Mouse (Mus musculus) kidney, embryonic 16.5 days (tissue): ENCODE data around the gene Zfp740. TPM values are rescaled to one million over a fixed set of nuclear protein-coding genes. Genes with fewer than 3 reads are reported as not detected.

ENCODE experiments used
- ATAC-seq: fragments of 200-750 bp; cut with Nextera tagmentation; 2 replicates; pipeline ENCODE4 v1.8.0; 2017; ENCODE audit warnings: moderate TSS enrichment; ENCODE audit not compliant: low FRiP score, low TSS enrichment
- H3K27ac ChIP-seq: fragments of 300-500 bp; sonication (generic); 2 replicates; pipeline ENCODE4 v1.5.1; 2014; ENCODE audit warnings: low read length
- H3K27me3 ChIP-seq: fragments of 300-500 bp; sonication (generic); 2 replicates; pipeline ENCODE4 v1.6.1; 2014; ENCODE audit warnings: low read length, control low read depth, mixed read lengths; ENCODE audit not compliant: insufficient read depth
- H3K36me3 ChIP-seq: fragments of 300-500 bp; sonication (generic); 2 replicates; pipeline ENCODE4 v1.6.1; 2014; ENCODE audit warnings: low read length, control low read depth, mixed read lengths; ENCODE audit not compliant: insufficient read depth
- H3K4me1 ChIP-seq: fragments of 300-500 bp; sonication (generic); 2 replicates; pipeline ENCODE4 v1.6.1; 2014; ENCODE audit warnings: low read length, control low read depth, mixed read lengths; ENCODE audit not compliant: insufficient read depth
- H3K4me2 ChIP-seq: fragments of 300-500 bp; sonication (generic); replicated peaks from 2 replicates; pipeline ENCODE4 v1.6.1; 2014; ENCODE audit warnings: low read depth, low read length
- H3K4me3 ChIP-seq: fragments of 300-500 bp; sonication (generic); 2 replicates; pipeline ENCODE4 v1.5.1; 2014; ENCODE audit warnings: mild to moderate bottlenecking, low read length
- H3K9ac ChIP-seq: fragments of 300-500 bp; sonication (generic); replicated peaks from 2 replicates; pipeline ENCODE4 v1.6.1; 2014; ENCODE audit warnings: low read length
- H3K9me3 ChIP-seq: fragments of 300-500 bp; sonication (generic); 2 replicates; pipeline ENCODE4 v1.6.1; 2016; ENCODE audit warnings: low read length, control low read depth
- WGBS: fragments of 180-500 bp; shearing (Covaris S2); extraction: QIAGEN DNeasy Blood & Tissue Kit; methylation state at CpG from one replicate; pipeline ENCODE4 v1.1.7; 2014; 5-methylcytosine and 5-hydroxymethylcytosine counted together
- polyA plus RNA-seq: library from polyadenylated mRNA; unstranded; fragments of >200 nt; fragmentation: Nextera tagmentation; extraction: Ambion mirVana; gene quantifications from 2 replicates; pipeline ENCODE4 v1.2.1, GENCODE M21; 2015

Gene Zfp740
- polyA plus RNA-seq, 1 experiment from 2014 or later: 82.1 TPM

DNA sequence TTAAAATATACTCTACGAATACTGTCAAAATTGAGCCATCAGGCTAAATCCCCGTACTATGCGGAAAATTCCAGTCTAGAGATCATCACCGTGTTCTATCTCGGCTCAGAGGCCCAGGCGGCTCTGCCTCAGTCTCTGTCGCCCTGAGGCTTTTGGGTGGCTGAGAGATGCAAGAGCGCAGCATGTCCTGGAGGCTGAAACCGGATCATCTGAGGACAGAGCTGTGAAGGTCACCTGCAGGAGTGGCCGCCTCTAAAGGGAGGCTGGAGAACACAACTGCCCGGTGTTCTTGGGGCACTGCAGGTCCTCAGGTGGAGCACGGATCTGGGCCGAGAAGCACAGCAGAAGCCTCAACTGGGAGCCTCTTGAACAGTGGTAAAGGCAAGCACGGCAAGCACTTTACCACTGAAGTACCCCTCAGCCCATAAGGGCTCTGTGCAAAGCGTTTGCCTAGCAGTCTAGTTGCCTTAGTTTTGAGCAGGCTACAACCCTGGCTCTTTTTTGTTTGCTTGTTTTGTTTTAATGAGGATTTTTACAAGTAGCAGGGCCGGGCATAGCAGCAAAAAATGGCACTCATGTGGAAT is 27.2 kb upstream of the Zfp740 start:
- peaks cover 5% of the 10 kb centered on the region for H3K36me3 ChIP-seq
- no peaks in the 10 kb centered on the region for H3K27me3 ChIP-seq
- H3K27ac ChIP-seq: no peak overlapping the region
- no peaks in the 10 kb centered on the region for H3K9me3 ChIP-seq
- WGBS: 80% methylated on average over 16 of the region's 16 CpGs
- no peak overlapping the region for H3K4me2 ChIP-seq
- H3K4me1 ChIP-seq: no peaks in the 10 kb centered on the region
- no peak overlapping the region for H3K4me3 ChIP-seq
- ATAC-seq: no peak
- no peak overlapping the region for H3K9ac ChIP-seq

DNA sequence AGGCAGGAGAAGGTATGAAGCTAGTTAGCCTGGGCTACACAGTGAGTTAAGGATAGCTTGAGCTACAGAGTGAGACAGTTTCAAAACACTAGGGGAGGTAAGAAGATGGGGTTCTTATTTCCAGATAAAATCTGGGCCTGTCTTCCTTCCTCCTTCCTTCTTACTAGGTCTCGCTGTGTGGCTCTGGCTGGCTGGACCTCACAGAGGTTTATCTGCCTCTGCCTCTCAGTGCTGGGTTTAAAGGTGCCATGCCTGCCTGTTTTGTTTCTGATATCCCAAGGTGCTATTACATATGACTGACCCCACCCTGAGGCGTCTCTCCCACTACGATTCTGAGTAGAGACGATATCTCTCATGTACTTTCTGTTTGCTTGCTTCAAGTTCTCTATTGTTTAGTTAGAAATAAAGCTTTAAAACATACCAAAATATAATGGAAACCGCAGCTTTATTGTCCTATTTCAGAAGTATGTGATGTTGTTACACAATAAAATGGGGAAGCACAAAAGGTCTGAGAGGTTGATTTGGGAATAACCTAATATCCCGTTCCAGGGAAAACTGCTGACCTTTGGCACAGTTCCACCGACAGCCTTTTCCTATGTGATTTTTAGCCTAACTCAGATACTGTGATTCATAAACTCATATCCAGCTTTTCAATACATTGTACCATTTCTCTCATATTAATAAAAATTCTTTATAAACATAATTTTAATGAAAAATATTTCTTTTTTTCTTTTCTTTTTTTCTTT is 26.3 kb upstream of the Zfp740 start:
- H3K27me3 ChIP-seq: no peaks in the 10 kb centered on the region
- H3K4me2 ChIP-seq: no peak overlapping the region
- peaks cover 5% of the 10 kb centered on the region for H3K36me3 ChIP-seq
- no peaks in the 10 kb centered on the region for H3K9me3 ChIP-seq
- H3K4me3 ChIP-seq: no peak overlapping the region
- no peak overlapping the region for H3K9ac ChIP-seq
- H3K27ac ChIP-seq: no peak overlapping the region
- WGBS: 81% methylated on average over 7 of the region's 7 CpGs
- ATAC-seq: no peak
- H3K4me1 ChIP-seq: no peaks in the 10 kb centered on the region

DNA sequence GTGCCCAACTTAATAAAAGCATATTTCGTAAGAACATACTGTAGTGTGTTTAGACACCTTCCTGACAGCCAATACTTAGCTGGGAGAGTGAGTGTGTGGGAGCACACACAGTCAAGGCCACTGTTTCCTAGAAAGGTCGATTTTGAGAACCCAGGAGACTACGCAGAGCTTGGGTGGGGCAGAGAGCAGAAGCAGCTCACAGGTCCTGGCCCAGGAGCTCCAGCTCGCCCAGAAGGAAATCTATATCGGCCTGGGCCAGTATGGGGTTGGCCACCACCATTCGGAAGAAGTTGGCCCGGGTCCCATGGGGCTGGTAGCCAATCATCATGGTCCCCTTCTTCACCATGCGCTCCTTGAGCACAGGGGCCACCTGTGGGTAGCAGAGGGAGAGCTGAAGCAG is 25.6 kb upstream of the Zfp740 start:
- no peak overlapping the region for H3K9ac ChIP-seq
- no peak overlapping the region for H3K27ac ChIP-seq
- no peak for ATAC-seq
- no peaks in the 10 kb centered on the region for H3K27me3 ChIP-seq
- H3K4me2 ChIP-seq: no peak overlapping the region
- H3K4me1 ChIP-seq: no peaks in the 10 kb centered on the region
- no peaks in the 10 kb centered on the region for H3K9me3 ChIP-seq
- no peak overlapping the region for H3K4me3 ChIP-seq
- H3K36me3 ChIP-seq: peaks cover 5% of the 10 kb centered on the region
- WGBS: 84% methylated on average over 8 of the region's 8 CpGs

DNA sequence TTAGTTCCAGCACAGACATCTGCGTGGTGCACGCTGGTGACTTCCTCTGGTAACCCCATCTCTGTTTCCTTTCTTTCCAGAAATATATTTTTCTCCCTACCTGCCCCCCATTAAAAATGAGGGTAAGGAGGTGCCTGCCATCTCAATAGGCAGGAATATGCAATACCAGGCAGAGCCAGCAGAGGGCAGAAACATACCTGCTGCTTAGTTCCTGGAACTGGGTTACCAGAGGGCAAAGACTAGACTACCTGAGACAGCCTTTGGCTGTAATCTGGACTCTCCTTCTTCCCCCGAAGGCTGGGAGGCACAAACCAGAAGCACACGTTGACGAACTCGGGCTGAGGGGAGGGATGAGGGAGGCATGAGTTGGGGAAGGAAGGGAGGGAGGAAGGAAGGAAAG is 24.8 kb upstream of the Zfp740 start:
- ATAC-seq: 0 out of 2 replicates have a peak, but pooled peaks have one; percentile 40
- Histone ChIP-seq H3K9me3 (no peaks in the 10 kb centered on the region), H3K4me2 (no peak overlapping the region), H3K36me3 (peaks cover 5% of the 10 kb centered on the region), H3K4me1 (0 out of 2 replicates have a peak, but pooled peaks cover 3% of the 10 kb centered on the region), H3K27me3 (no peaks in the 10 kb centered on the region), H3K9ac (no peak overlapping the region), H3K27ac (no peak overlapping the region), H3K4me3 (no peak overlapping the region)
- 13% methylated on average over 6 of the region's 6 CpGs for WGBS

DNA sequence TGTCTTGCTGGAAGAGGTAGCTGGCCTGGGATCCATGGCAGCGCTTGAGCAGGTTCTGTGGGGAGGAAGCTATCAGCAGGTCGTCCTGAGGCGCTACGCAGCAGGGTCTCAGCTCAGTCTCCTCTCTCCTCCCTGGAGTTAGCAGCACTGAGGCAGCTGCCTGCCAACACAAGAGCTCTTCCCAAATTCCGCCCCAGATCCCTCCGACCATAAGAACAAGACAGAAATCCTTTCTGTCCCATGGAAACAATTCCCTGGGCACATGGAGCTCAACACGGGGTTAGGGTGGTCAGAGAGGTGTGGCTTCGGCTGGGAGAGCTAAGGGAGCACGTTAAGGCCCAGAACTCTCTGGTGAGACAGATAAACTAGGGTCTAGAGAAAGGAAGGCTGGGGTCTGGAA is 23.9 kb upstream of the Zfp740 start:
- 82% methylated on average over 9 of the region's 9 CpGs for WGBS

DNA sequence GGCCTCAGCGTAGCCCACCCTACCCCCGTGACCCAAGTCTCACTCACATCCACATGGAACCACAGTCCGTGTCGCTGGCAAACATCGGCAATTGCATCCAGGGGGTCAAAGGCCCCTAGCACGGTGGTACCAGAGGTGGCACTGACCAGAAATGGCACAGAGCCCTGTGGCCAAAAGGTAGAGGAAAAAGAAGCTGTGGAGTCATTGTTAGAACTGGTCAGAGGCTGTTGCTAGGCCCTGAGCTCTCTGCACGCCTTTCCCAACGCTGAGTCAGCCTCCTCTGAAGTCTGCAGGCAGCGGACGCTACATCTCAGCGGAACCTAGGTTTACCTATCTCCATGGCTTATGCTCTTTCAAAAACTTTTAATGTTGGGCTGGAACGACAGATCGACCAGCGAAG is 23.1 kb upstream of the Zfp740 start:
- no peaks in the 10 kb centered on the region for H3K9me3 ChIP-seq
- H3K4me3 ChIP-seq: no peak overlapping the region
- H3K36me3 ChIP-seq: peaks cover 14% of the 10 kb centered on the region
- no peaks in the 10 kb centered on the region for H3K27me3 ChIP-seq
- H3K27ac ChIP-seq: peak overlapping the region; percentile 11; the same call in 1 of the 2 replicates
- H3K4me2 ChIP-seq: no peak overlapping the region
- no peak for ATAC-seq
- H3K9ac ChIP-seq: no peak overlapping the region
- WGBS: 86% methylated on average over 14 of the region's 14 CpGs
- 0 out of 2 replicates have a peak, but pooled peaks cover 3% of the 10 kb centered on the region for H3K4me1 ChIP-seq

More for the DNA sequence above, 23.9 kb upstream of the Zfp740 start:
- peaks cover 7% of the 10 kb centered on the region for H3K36me3 ChIP-seq
- no peaks in the 10 kb centered on the region for H3K9me3 ChIP-seq
- no peak overlapping the region for H3K4me3 ChIP-seq
- no peak overlapping the region for H3K4me2 ChIP-seq
- no peak overlapping the region for H3K9ac ChIP-seq
- no peaks in the 10 kb centered on the region for H3K27me3 ChIP-seq
- no peak for ATAC-seq
- H3K4me1 ChIP-seq: 0 out of 2 replicates have a peak, but pooled peaks cover 3% of the 10 kb centered on the region
- H3K27ac ChIP-seq: no peak overlapping the region

- Histone ChIP-seq H3K27me3 (no peaks in the 10 kb centered on the region), H3K4me2 (no peak overlapping the region), H3K9ac (no peak overlapping the region), H3K4me1 (0 out of 2 replicates have a peak, but pooled peaks cover 3% of the 10 kb centered on the region), H3K9me3 (no peaks in the 10 kb centered on the region), H3K27ac (peak overlapping the region; percentile 68), H3K4me3 (no peak overlapping the region), H3K36me3 (peaks cover 13% of the 10 kb centered on the region)
- 46% methylated on average over 3 of the region's 3 CpGs for WGBS
- ATAC-seq: peak; percentile 84
Measured at GRCm38 (mm10) chr15:102183076-102183475, 20.0 kb upstream of the Zfp740 start.

- Histone ChIP-seq H3K27ac (no peak overlapping the region), H3K36me3 (peaks cover 13% of the 10 kb centered on the region), H3K4me2 (no peak overlapping the region), H3K9ac (no peak overlapping the region), H3K4me1 (peaks cover 11% of the 10 kb centered on the region), H3K9me3 (no peaks in the 10 kb centered on the region), H3K27me3 (no peaks in the 10 kb centered on the region), H3K4me3 (no peak overlapping the region)
- WGBS: 68% methylated on average over 11 of the region's 11 CpGs
- ATAC-seq: no peak
Measured at GRCm38 (mm10) chr15:102186239-102186638, 16.8 kb upstream of the Zfp740 start.

DNA sequence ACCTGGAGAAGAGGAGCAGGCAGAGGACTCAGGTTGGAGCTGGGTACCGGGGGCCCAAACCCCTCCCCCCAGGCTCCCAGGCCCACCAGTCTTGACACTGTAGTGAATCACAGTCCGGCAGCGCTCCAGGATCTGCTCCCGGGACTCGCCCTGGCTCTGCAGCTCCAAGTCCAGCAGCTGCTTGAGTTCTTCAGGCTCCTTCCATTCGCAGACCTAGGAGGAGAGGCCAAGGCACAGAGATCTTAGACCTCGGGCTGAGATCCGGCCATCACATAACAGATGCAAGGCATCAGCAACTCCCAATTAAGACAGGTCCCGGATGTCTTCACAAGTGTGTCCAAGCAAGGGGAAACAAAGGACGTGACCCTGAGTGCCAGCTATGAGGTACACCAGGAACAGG is 15.0 kb upstream of the Zfp740 start:
- Histone ChIP-seq H3K27ac (peak overlapping the region; percentile 58; the same call in 1 of the 2 replicates), H3K4me1 (peaks cover 17% of the 10 kb centered on the region), H3K9me3 (no peaks in the 10 kb centered on the region), H3K4me2 (no peak overlapping the region; the same call in 1 of the 2 replicates), H3K27me3 (no peaks in the 10 kb centered on the region), H3K4me3 (peak overlapping the region; percentile 10), H3K9ac (peak overlapping the region; percentile 52), H3K36me3 (peaks cover 13% of the 10 kb centered on the region)
- 64% methylated on average over 10 of the region's 10 CpGs for WGBS
- ATAC-seq: no peak

DNA sequence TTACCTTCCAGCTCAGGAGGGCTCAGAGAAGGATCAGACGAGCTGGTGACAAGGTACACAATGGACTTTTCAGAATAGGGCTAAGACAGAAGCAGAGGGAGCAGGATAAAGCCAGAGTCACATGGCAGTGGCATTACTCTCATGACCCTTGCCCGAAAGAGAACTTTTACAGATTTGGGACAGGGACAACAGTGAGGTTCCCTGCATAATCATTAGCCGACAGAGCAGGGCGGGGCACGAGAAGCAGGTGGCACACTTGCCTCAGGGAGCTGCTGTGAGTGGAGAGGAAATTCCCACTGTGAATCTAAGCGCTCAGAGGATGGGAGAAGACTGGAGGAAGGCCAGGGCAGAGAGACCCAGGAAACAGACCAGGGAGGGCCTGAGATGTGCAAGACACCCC is 14.2 kb upstream of the Zfp740 start:
- Histone ChIP-seq H3K4me1 (peaks cover 17% of the 10 kb centered on the region), H3K27me3 (no peaks in the 10 kb centered on the region), H3K9ac (peak overlapping the region; percentile 52), H3K36me3 (peaks cover 13% of the 10 kb centered on the region), H3K4me3 (peak overlapping the region; percentile 10), H3K9me3 (no peaks in the 10 kb centered on the region), H3K4me2 (no peak overlapping the region), H3K27ac (peak overlapping the region; percentile 58; the same call in 1 of the 2 replicates)
- peak; percentile 58 for ATAC-seq
- WGBS: 65% methylated on average over 6 of the region's 6 CpGs
